Mouse (Mus musculus): ENCODE results near the gene Atp2a3.

- no peak for TF ChIP-seq GATA1 (IDR thresholded peaks at IDR 0.05; ENCODE audit: borderline replicate concordance, low read length)
- no peak for TF ChIP-seq FLI1 (IDR thresholded peaks at IDR 0.05; ENCODE audit: low read length)
These were observed 70.6 kb downstream of the Atp2a3 start for GRCm38 (mm10) chr11:73031536-73031935.
